Mouse (Mus musculus) adrenal gland, postnatal 10 days (tissue): Measurements from ENCODE around the gene Slc25a44. TPM values are rescaled to one million over a fixed set of nuclear protein-coding genes. Genes with fewer than 3 reads are reported as not detected.
"Not testable (repeated sequence)": the region's sequence is repeated elsewhere in the genome, so short reads cannot be mapped to it uniquely, and the experiment has no call there.

Source experiments
- DNase-seq: peaks from one replicate; pipeline ENCODE4 v3.0.0; 2021; ENCODE audit warnings: mixed read lengths
- microRNA-seq: library from miRNA; unstranded; fragments of <30 nt; microRNA quantifications from one replicate; pipeline ENCODE4 v1.2.0, GENCODE M21; 2021
- total RNA-seq, 2 experiments: library from RNA; stranded (reverse); gene quantifications; 2 replicates each; pipeline ENCODE4 v1.2.3; 2021

Gene Slc25a44
- total RNA-seq, 2 experiments from 2014 or later, result 37.8 to 47.6 TPM

- not testable (repeated sequence) for DNase-seq
Observed at GRCm38 (mm10) chr3:88368511-88368910, 56.4 kb downstream of the Slc25a44 start.

- not testable (repeated sequence) for DNase-seq
Observed at GRCm38 (mm10) chr3:88367517-88367916, 57.4 kb downstream of the Slc25a44 start.

GRCm38 (mm10) chr3:88366830-88367428, 58.0 kb downstream of the Slc25a44 start:
- DNase-seq, result peak; percentile 71

DNA sequence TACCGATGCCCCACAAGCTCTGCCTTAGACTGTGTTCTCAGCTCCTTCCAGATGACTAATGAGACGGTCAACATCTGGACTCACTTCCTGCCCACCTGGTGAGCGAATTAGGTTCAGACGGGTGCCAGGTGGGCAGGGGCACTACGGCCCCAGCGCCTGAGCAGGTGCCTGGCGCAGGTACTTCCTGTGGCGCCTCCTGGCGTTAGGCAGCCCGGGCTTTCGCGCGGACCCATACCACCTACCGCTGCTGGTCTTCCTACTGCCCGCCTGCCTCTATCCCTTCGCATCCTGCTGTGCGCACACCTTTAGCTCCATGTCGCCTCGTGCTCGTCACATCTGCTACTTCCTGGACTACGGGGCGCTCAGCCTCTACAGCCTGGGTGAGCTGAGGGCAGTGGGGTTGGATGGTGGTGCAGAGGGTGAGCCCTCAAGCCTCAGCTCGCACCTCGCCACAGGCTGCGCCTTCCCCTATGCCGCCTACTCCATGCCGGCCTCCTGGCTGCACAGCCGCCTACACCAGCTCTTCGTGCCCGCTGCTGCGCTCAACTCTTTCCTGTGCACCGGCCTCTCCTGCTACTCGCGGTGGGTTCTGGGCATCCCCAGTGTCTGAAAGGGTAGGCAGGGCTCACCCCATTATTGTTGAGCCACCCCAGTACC, 59.1 kb downstream of the Slc25a44 start:
- no peak for DNase-seq

DNA sequence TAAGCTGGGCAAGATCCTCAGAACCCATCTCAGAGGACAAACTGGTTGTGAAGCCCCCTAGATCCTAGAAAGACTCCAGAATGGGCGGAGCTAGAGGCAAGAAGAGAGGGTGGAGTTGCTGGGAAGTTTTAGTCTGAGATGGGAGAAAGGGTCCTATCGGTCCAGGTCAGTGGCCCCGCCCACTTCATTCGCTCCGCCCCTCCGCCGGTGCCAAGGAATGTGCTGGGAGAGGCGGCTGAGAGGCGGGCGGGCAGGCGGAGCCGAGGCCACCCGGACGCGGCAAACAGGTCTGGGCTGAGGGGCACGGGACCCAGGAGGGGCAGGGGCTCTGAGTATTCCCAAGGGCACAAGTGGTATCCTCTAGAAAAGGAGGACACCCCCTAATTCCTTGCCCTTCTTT, 60.6 kb downstream of the Slc25a44 start, which contains the start of gene Paqr6:
Gene Paqr6, plus strand, starts transcription at position 248 of the 400 bp plus-strand sequence.
- peak; percentile 82 for DNase-seq

DNA sequence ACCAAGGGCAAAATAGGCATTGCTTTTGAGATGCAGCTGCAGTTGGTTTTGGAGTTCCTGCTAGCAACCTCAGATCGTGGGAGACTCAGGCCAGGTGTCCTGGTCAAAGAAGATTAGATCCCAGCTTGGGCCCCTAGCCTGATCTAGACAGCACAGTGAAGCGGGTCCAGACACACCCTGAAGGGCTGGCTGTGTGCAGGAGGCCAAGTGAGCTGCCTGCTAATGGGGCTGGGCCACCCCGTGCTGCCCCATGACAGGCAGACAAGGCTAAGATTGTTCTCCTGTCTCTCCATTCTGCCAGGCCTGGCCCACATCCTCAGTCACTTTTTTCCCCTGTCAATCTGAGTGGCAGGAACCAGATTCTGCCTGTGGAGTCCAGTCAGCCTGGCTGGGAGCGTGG, 61.2 kb downstream of the Slc25a44 start:
- DNase-seq, result no peak

DNA sequence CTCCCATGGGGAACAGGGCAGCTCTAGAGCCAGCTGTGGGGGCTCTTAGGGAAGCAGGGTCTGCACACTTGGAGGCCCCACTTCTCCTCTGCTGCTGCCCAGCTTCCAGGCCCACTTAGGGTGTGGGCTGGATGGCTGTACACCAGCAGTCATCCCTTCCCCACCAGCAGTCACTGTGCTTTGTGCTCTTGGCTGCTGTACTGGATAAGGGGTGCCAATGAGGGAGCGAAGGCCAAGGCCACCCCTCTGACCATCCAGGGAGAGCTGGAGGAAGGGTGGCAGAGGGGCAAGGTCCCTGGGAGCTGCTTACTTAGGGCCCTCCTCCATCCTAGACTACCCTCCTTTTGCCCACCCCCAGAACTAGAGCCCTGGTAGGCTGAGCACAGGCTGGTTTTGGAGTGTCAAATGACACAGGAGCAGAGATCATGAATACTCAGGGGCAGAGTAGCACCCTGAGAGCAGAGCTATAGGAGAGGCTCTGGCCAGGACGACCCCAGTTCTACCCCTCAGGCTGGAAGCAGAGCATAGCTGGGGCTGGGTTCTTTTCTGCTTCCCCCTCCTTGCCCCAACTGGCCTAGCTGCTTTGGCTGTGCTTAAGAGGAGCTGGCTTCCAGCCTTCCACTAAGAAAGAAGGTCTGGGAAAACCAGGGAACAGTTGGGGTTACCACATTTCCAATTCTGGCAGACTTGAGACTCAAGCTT, 63.2 kb downstream of the Slc25a44 start:
- DNase-seq, result no peak

- DNase-seq, result no peak
Observed at GRCm38 (mm10) chr3:88361096-88361495, 63.8 kb downstream of the Slc25a44 start.

Small RNA genes within 50 kb of the gene (microRNA-seq; reads per million reads assigned to microRNA genes)
- gene Mir7011, result not detected

Other genes with a start within 250 kb of the Slc25a44 start
- 1 to 10 TPM; 1.9 to 2.1 TPM for gene Rhbg, start 170.4 kb downstream of the Slc25a44 start, total RNA-seq
- 1 to 10 TPM; 1.1 to 1.3 TPM for gene Gm38392, start 137.9 kb downstream of the Slc25a44 start, total RNA-seq
- gene Tsacc, start 128.1 kb downstream of the Slc25a44 start, total RNA-seq, result 1 to 10 TPM; 7.9 to 8.3 TPM
- 100 to 1,000 TPM; 249 to 260 TPM for gene Cct3, start 128.0 kb downstream of the Slc25a44 start, total RNA-seq
- 100 to 1,000 TPM; 144 to 149 TPM for gene Glmp, start 100.1 kb downstream of the Slc25a44 start, total RNA-seq
- gene Tmem79, start 89.0 kb downstream of the Slc25a44 start, total RNA-seq, result 10 to 100 TPM; 15.1 to 17.7 TPM
- 10 to 100 TPM; 42.8 to 55.9 TPM for gene Smg5, start 88.9 kb downstream of the Slc25a44 start, total RNA-seq
- gene Paqr6, start 60.6 kb downstream of the Slc25a44 start, total RNA-seq, result 1 to 10 TPM; 2.7 to 4.2 TPM
- gene Bglap3, start 52.4 kb downstream of the Slc25a44 start, total RNA-seq, result 10 to 100 TPM in 1 of 2 experiments, under 1 TPM in 1; 0.67 to 16.9 TPM
- gene Bglap2, start 46.4 kb downstream of the Slc25a44 start, total RNA-seq, result 10 to 100 TPM in 1 of 2 experiments, not detected in 1; 24.0 TPM
- 100 to 1,000 TPM in 1 of 2 experiments, 1 to 10 TPM in 1; 1.6 to 106 TPM for gene Bglap, start 40.7 kb downstream of the Slc25a44 start, total RNA-seq
- 10 to 100 TPM; 60.2 to 62.6 TPM for gene Pmf1, start 14.8 kb downstream of the Slc25a44 start, total RNA-seq
- gene Sema4a, start 36.0 kb upstream of the Slc25a44 start, total RNA-seq, result 10 to 100 TPM; 13.4 to 15.5 TPM
- 100 to 1,000 TPM; 102 to 104 TPM for gene Lmna, start 84.8 kb upstream of the Slc25a44 start, total RNA-seq
- 1 to 10 TPM; 5.5 to 5.6 TPM for gene Mex3a, start 107.3 kb upstream of the Slc25a44 start, total RNA-seq
- gene Rab25, start 123.2 kb upstream of the Slc25a44 start, total RNA-seq, result not detected
- 100 to 1,000 TPM; 131 to 132 TPM for gene Lamtor2, start 127.9 kb upstream of the Slc25a44 start, total RNA-seq
- 10 to 100 TPM; 63.9 to 73.1 TPM for gene Ubqln4, start 128.6 kb upstream of the Slc25a44 start, total RNA-seq
- 100 to 1,000 TPM; 221 to 247 TPM for gene Ssr2, start 150.7 kb upstream of the Slc25a44 start, total RNA-seq
- gene Arhgef2, start 180.8 kb upstream of the Slc25a44 start, total RNA-seq, result 10 to 100 TPM; 51.4 to 71.5 TPM
- gene Rxfp4, start 228.0 kb upstream of the Slc25a44 start, total RNA-seq, result not detected